Mouse (Mus musculus): ENCODE measurements around the gene Epb42. TPM values are rescaled to one million over a fixed set of nuclear protein-coding genes. Genes with fewer than 3 reads are reported as not detected.
"Not testable (repeated sequence)": the region's sequence is repeated elsewhere in the genome, so short reads cannot be mapped to it uniquely, and the experiment has no call there.

The Epb42 gene
- polyA plus RNA-seq, 1 experiment from 2014 or later, result 0.78 TPM

DNA sequence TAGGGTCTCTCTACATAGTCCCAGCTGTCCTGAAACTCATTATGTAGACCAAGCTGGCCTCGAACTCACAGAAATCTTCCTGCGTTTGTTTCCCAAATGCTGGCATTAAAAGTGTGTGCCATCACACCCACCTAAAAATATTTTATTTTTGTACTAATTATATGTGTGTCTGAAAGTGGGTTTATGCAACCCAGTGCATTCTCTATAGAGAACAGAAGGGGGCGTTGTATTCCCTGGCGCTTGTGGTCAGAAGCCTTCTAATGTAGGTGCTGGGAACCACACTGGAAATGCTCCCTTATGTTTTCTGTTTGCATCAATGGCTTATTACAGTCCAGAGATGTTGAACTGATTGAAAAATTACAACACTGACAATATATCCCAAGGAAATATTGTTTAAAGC lies 60.6 kb downstream of the Epb42 start:
- Histone ChIP-seq H3K36me3 (ENCODE audit: insufficient read depth) (no peaks in the 10 kb centered on the region), H3K27ac (ENCODE audit: low read depth) (no peak overlapping the region), H3K9ac (no peak overlapping the region), H3K9me3 (ENCODE audit: low read depth, low read length) (no peaks in the 10 kb centered on the region), H3K27me3 (ENCODE audit: insufficient read depth, low read length) (no peaks in the 10 kb centered on the region), H3K4me1 (ENCODE audit: insufficient read depth) (no peaks in the 10 kb centered on the region), H3K4me3 (ENCODE audit: low read depth, low read length) (no peak overlapping the region), H3K4me2 (peak overlapping the region; percentile 98)
- ATAC-seq (ENCODE audit: insufficient read depth) (no peak), DNase-seq (no peak)
- WGBS, result 48% methylated on average over 4 of the region's 4 CpGs
- peak; percentile 33 for TF ChIP-seq CTCF (IDR thresholded peaks at IDR 0.05; ENCODE audit: low read depth)

DNA sequence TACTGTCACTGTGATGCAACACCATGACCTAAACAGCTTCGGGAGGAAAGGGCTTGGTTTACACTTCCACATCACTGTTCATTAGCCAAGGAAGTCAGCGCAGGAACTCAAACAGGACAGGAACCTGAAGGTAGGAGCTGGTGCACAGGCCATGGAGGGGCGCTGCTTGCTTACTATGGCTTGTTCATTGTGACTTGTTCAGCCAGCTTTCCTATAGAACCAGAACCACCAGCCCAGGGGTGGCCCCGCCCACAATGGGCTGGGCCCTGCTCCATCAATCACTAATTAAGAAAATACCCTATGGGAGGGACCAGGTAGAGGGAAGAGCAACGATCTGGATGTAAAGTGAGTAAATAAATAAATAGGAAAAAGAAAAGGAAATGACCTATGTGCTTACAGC lies 63.9 kb downstream of the Epb42 start:
- Histone ChIP-seq H3K27me3 (ENCODE audit: insufficient read depth, low read length) (no peaks in the 10 kb centered on the region), H3K9me3 (ENCODE audit: low read depth, low read length) (no peaks in the 10 kb centered on the region), H3K27ac (ENCODE audit: low read depth) (no peak overlapping the region), H3K4me2 (no peak overlapping the region), H3K36me3 (ENCODE audit: insufficient read depth) (no peaks in the 10 kb centered on the region), H3K9ac (no peak overlapping the region), H3K4me3 (ENCODE audit: low read depth, low read length) (no peak overlapping the region), H3K4me1 (ENCODE audit: insufficient read depth) (peaks cover 5% of the 10 kb centered on the region; the same call in 1 of the 2 replicates)
- TF ChIP-seq CTCF (IDR thresholded peaks at IDR 0.05; ENCODE audit: low read depth), result no peak
- ATAC-seq (ENCODE audit: insufficient read depth) (no peak), DNase-seq (no peak)
- WGBS, result 13% methylated on average over 5 of the region's 5 CpGs

- H3K27me3 ChIP-seq (ENCODE audit: insufficient read depth, low read length); H3K9ac ChIP-seq; H3K4me3 ChIP-seq (ENCODE audit: low read depth, low read length); H3K4me2 ChIP-seq; DNase-seq; H3K9me3 ChIP-seq (ENCODE audit: low read depth, low read length); H3K36me3 ChIP-seq (ENCODE audit: insufficient read depth); ATAC-seq (ENCODE audit: insufficient read depth); H3K27ac ChIP-seq (ENCODE audit: low read depth); H3K4me1 ChIP-seq (ENCODE audit: insufficient read depth): not testable (repeated sequence)
- WGBS, result 93% methylated on average over 8 of the region's 8 CpGs
Measured at GRCm38 (mm10) chr2:120972257-120972656, 64.6 kb downstream of the Epb42 start.

- no peak for ATAC-seq (ENCODE audit: insufficient read depth)
Measured at GRCm38 (mm10) chr2:120971766-120972165, 65.1 kb downstream of the Epb42 start.

DNA sequence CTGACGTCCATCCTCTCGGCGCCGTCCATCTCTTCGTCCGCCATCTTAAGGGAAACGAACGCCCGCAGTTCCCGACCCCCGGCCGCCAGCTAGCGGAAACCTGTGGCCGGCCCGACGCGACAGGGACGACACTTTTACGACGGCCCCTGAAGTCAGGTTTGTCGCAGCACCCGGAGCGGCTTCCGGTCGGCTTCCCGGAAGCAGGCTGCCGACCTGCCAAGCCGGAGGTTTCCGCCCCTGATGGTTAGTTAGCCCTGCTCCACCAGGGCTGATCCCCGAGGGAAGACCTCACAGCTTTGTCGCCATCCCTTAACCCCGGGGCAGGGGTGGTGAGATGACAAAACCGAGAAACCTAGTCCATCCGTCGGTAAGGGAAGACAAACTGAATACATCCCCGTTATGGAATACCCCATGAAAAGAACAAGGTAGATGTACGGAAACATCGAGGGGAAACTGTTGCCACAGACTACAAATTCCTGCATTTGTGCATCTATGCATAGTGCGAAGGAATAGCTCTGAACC lies 66.3 kb downstream of the Epb42 start, which contains the start of gene Ubr1:
TSS of gene Ubr1 (minus strand) at position 157 of the 522 bp plus-strand sequence.
- WGBS, result under 1% methylated on average over 39 of the region's 39 CpGs
- ATAC-seq (ENCODE audit: insufficient read depth), result peak; percentile 91
- H3K27me3 ChIP-seq (ENCODE audit: insufficient read depth, low read length), result no peaks in the 10 kb centered on the region

More at GRCm38 (mm10) chr2:120971766-120972165, 65.1 kb downstream of the Epb42 start:
- no peaks in the 10 kb centered on the region for H3K27me3 ChIP-seq (ENCODE audit: insufficient read depth, low read length)
- DNase-seq, result no peak
- H3K4me1 ChIP-seq (ENCODE audit: insufficient read depth), result peaks cover 5% of the 10 kb centered on the region; the same call in 1 of the 2 replicates
- H3K36me3 ChIP-seq (ENCODE audit: insufficient read depth), result no peaks in the 10 kb centered on the region
- H3K4me2 ChIP-seq, result no peak overlapping the region
- whole genome bisulfite sequencing, result 85% methylated on average over 4 of the region's 4 CpGs
- no peak overlapping the region for H3K4me3 ChIP-seq (ENCODE audit: low read depth, low read length)
- H3K9me3 ChIP-seq (ENCODE audit: low read depth, low read length), result no peaks in the 10 kb centered on the region
- no peak for TF ChIP-seq CTCF (IDR thresholded peaks at IDR 0.05; ENCODE audit: low read depth)
- H3K9ac ChIP-seq, result no peak overlapping the region
- H3K27ac ChIP-seq (ENCODE audit: low read depth), result no peak overlapping the region

DNA sequence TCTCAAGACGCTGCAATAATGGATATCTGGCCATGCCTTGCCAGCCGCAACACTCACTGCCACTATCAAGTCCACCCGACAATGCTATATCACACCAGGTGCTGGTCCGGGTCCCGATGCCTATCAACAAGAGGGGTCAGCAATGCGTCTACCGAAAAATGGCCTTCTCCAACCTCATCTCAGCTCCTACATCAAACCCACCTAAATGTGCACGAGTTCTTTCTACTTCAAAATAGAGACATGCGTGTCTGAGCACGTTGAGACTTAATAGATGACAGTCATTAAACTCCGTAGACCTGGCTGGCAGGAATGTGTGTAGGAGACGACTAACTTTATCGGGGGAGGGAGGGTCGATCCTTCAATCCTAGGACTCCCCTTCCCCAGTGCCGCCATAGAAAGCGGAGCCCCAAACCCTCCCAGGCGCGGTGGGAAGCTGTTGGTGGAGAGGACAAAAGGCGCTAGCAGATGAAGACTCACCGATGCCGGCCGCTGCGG lies 66.8 kb downstream of the Epb42 start:
- no peak for TF ChIP-seq CTCF (IDR thresholded peaks at IDR 0.05; ENCODE audit: low read depth)
- peak overlapping the region; percentile 79 for H3K9ac ChIP-seq
- peak overlapping the region; percentile 84 for H3K4me3 ChIP-seq (ENCODE audit: low read depth, low read length)
- DNase-seq (no peak), ATAC-seq (ENCODE audit: insufficient read depth) (peak; percentile 56; the same call in 1 of the 2 replicates)
- peaks cover 5% of the 10 kb centered on the region; the same call in 1 of the 2 replicates for H3K4me1 ChIP-seq (ENCODE audit: insufficient read depth)
- H3K36me3 ChIP-seq (ENCODE audit: insufficient read depth), result no peaks in the 10 kb centered on the region
- peak overlapping the region; percentile 82 for H3K4me2 ChIP-seq
- peak overlapping the region; percentile 81 for H3K27ac ChIP-seq (ENCODE audit: low read depth)
- under 1% methylated on average over 23 of the region's 23 CpGs for WGBS
- no peaks in the 10 kb centered on the region for H3K9me3 ChIP-seq (ENCODE audit: low read depth, low read length)
- no peaks in the 10 kb centered on the region for H3K27me3 ChIP-seq (ENCODE audit: insufficient read depth, low read length)

More for the DNA sequence above, 66.3 kb downstream of the Epb42 start, which contains the start of gene Ubr1:
- Histone ChIP-seq H3K4me3 (ENCODE audit: low read depth, low read length) (peak within 1 kb of the TSS; percentile 84), H3K4me2 (peak within 1 kb of the TSS; percentile 82), H3K4me1 (ENCODE audit: insufficient read depth) (peaks cover 5% of the 10 kb centered on the region; the same call in 1 of the 2 replicates), H3K9me3 (ENCODE audit: low read depth, low read length) (no peaks in the 10 kb centered on the region), H3K36me3 (ENCODE audit: insufficient read depth) (no peaks in the 10 kb centered on the region), H3K27ac (ENCODE audit: low read depth) (peak within 1 kb of the TSS; percentile 81), H3K9ac (peak within 1 kb of the TSS; percentile 79)
- TF ChIP-seq CTCF (IDR thresholded peaks at IDR 0.05; ENCODE audit: low read depth), result 0 out of 2 replicates have a peak, but pooled peaks have one; percentile 5
- DNase-seq, result peak; percentile 94

Small RNAs within 50 kb of the gene (microRNA-seq; reads per million reads assigned to microRNA genes)
- not detected for gene Gm44325 (ENCODE audit: borderline number of aligned reads)

Other genes with a start within 250 kb of the Epb42 start
- gene Cdan1, start 186.9 kb downstream of the Epb42 start, polyA plus RNA-seq (2014; fragmentation: Nextera tagmentation; extraction: Ambion mirVana), result 10.7 TPM in 2 replicates
- 4.7 and 5.5 TPM in 2 replicates for gene Ttbk2, start 186.5 kb downstream of the Epb42 start, polyA plus RNA-seq (2014; fragmentation: Nextera tagmentation; extraction: Ambion mirVana)
- gene Ubr1, start 66.4 kb downstream of the Epb42 start, polyA plus RNA-seq (2014; fragmentation: Nextera tagmentation; extraction: Ambion mirVana), result 26.5 and 30.0 TPM in 2 replicates
- gene Tmem62, start 60.1 kb downstream of the Epb42 start, polyA plus RNA-seq (2014; fragmentation: Nextera tagmentation; extraction: Ambion mirVana), result 4.1 and 4.9 TPM in 2 replicates
- 32.9 and 36.1 TPM in 2 replicates for gene Ccndbp1, start 28.7 kb downstream of the Epb42 start, polyA plus RNA-seq (2014; fragmentation: Nextera tagmentation; extraction: Ambion mirVana)
- gene Tgm5, start 48.8 kb upstream of the Epb42 start, polyA plus RNA-seq (2014; fragmentation: Nextera tagmentation; extraction: Ambion mirVana), result not detected in 2 replicates
- gene Tgm7, start 72.7 kb upstream of the Epb42 start, polyA plus RNA-seq (2014; fragmentation: Nextera tagmentation; extraction: Ambion mirVana), result not detected in 2 replicates
- 18.8 and 21.4 TPM in 2 replicates for gene Adal, start 103.4 kb upstream of the Epb42 start, polyA plus RNA-seq (2014; fragmentation: Nextera tagmentation; extraction: Ambion mirVana)
- 21.6 and 21.8 TPM in 2 replicates for gene Lcmt2, start 103.6 kb upstream of the Epb42 start, polyA plus RNA-seq (2014; fragmentation: Nextera tagmentation; extraction: Ambion mirVana)
- 51.9 and 58.0 TPM in 2 replicates for gene Tubgcp4, start 133.6 kb upstream of the Epb42 start, polyA plus RNA-seq (2014; fragmentation: Nextera tagmentation; extraction: Ambion mirVana)
- gene Zscan29, start 134.1 kb upstream of the Epb42 start, polyA plus RNA-seq (2014; fragmentation: Nextera tagmentation; extraction: Ambion mirVana), result 9.7 and 10.8 TPM in 2 replicates
- 55.5 and 73.6 TPM in 2 replicates for gene Trp53bp1, start 234.3 kb upstream of the Epb42 start, polyA plus RNA-seq (2014; fragmentation: Nextera tagmentation; extraction: Ambion mirVana)